Mouse (Mus musculus) CD4-positive, CD25-positive, alpha-beta regulatory T cell, adult 2 months (primary cell): Measurements from ENCODE around the gene Serpina1c.
"Not testable (repeated sequence)": the region's sequence is repeated elsewhere in the genome, so short reads cannot be mapped to it uniquely, and the experiment has no call there.

Experiments
- DNase-seq: peaks from one replicate; pipeline ENCODE4 v3.0.0-alpha.2; 2012; ENCODE audit warnings: low read depth, low spot score

Gene Serpina1c

GRCm38 (mm10) chr12:103904837-103905340 is at the start of gene Serpina1c:
Gene Serpina1c, minus strand, starts transcription at chr12:103904887.
- DNase-seq: not testable (repeated sequence)

GRCm38 (mm10) chr12:103952972-103953371 is 48.3 kb upstream of the Serpina1c start:
- DNase-seq: not testable (repeated sequence)

- no peak for DNase-seq
These were observed 41.6 kb upstream of the Serpina1c start for GRCm38 (mm10) chr12:103946243-103946642.

- DNase-seq: not testable (repeated sequence)
These were observed 4.5 kb upstream of the Serpina1c start for GRCm38 (mm10) chr12:103909181-103909580.

- not testable (repeated sequence) for DNase-seq
These were observed 3.1 kb upstream of the Serpina1c start for GRCm38 (mm10) chr12:103907746-103908145.

- DNase-seq: not testable (repeated sequence)
These were observed 2.8 kb downstream of the Serpina1c start for GRCm38 (mm10) chr12:103901929-103902328.

GRCm38 (mm10) chr12:103866873-103867272 is 37.8 kb downstream of the Serpina1c start:
- not testable (repeated sequence) for DNase-seq

- not testable (repeated sequence) for DNase-seq
These were observed 41.3 kb downstream of the Serpina1c start, which contains the start of gene Serpina1a for GRCm38 (mm10) chr12:103863101-103863974. Gene Serpina1a, minus strand, starts transcription at chr12:103863562.

GRCm38 (mm10) chr12:103860976-103861375 is 43.7 kb downstream of the Serpina1c start:
- DNase-seq: no peak

GRCm38 (mm10) chr12:103860571-103860970 is 44.1 kb downstream of the Serpina1c start:
- DNase-seq: not testable (repeated sequence)

- not testable (repeated sequence) for DNase-seq
These were observed 45.1 kb downstream of the Serpina1c start for GRCm38 (mm10) chr12:103859584-103859983.

GRCm38 (mm10) chr12:103853032-103853431 is 51.7 kb downstream of the Serpina1c start:
- not testable (repeated sequence) for DNase-seq
